Mouse (Mus musculus): ENCODE measurements around the gene Cadm3. TPM values are rescaled to one million over a fixed set of nuclear protein-coding genes. Genes with fewer than 3 reads are reported as not detected.

Gene Cadm3
- polyA plus RNA-seq, 1 experiment from 2014 or later, result 1.4 TPM

Other genes starting within 250 kb of the Cadm3 start
- not detected in 2 replicates for gene Olfr1408, start 230.3 kb downstream of the Cadm3 start, polyA plus RNA-seq (2015; fragmentation: Nextera tagmentation; extraction: Ambion mirVana)
- 0.04 TPM in 1 of 2 replicates, not detected in the other for gene Olfr1406, start 177.1 kb downstream of the Cadm3 start, polyA plus RNA-seq (2015; fragmentation: Nextera tagmentation; extraction: Ambion mirVana)
- not detected in 2 replicates for gene Olfr218, start 169.9 kb downstream of the Cadm3 start, polyA plus RNA-seq (2015; fragmentation: Nextera tagmentation; extraction: Ambion mirVana)
- gene Olfr1404, start 155.3 kb downstream of the Cadm3 start, polyA plus RNA-seq (2015; fragmentation: Nextera tagmentation; extraction: Ambion mirVana), result not detected in 2 replicates
- gene Fcer1a, start 140.5 kb downstream of the Cadm3 start, polyA plus RNA-seq (2015; fragmentation: Nextera tagmentation; extraction: Ambion mirVana), result 0.28 and 0.32 TPM in 2 replicates
- not detected in 2 replicates for gene Olfr418, start 101.7 kb downstream of the Cadm3 start, polyA plus RNA-seq (2015; fragmentation: Nextera tagmentation; extraction: Ambion mirVana)
- not detected in 2 replicates for gene Mptx2, start 89.9 kb downstream of the Cadm3 start, polyA plus RNA-seq (2015; fragmentation: Nextera tagmentation; extraction: Ambion mirVana)
- gene Ackr1, start 33.9 kb downstream of the Cadm3 start, polyA plus RNA-seq (2015; fragmentation: Nextera tagmentation; extraction: Ambion mirVana), result 0.71 and 0.85 TPM in 2 replicates
- 3.9 and 4.7 TPM in 2 replicates for gene Aim2, start 16.8 kb downstream of the Cadm3 start, polyA plus RNA-seq (2015; fragmentation: Nextera tagmentation; extraction: Ambion mirVana)
- gene Ifi206, start 123.3 kb upstream of the Cadm3 start, polyA plus RNA-seq (2015; fragmentation: Nextera tagmentation; extraction: Ambion mirVana), result 0.13 and 0.15 TPM in 2 replicates
- gene Ifi214, start 168.3 kb upstream of the Cadm3 start, polyA plus RNA-seq (2015; fragmentation: Nextera tagmentation; extraction: Ambion mirVana), result not detected in 2 replicates
- 0.34 TPM in 2 replicates for gene Ifi213, start 231.6 kb upstream of the Cadm3 start, polyA plus RNA-seq (2015; fragmentation: Nextera tagmentation; extraction: Ambion mirVana)

All from stomach, postnatal 0 days (tissue).